Mouse (Mus musculus) cerebellum, adult 8-10 months (tissue): ENCODE measurements at regions not wholly inside any gene's neighbourhood (a gene's known extent, or its start where the extent isn't known, plus 50 kb on each side); places are given as distances from the start of the nearest gene placed in this dataset.

ENCODE experiments used
- DNase-seq: peaks from one replicate; pipeline ENCODE4 v3.0.0; 2022

DNA sequence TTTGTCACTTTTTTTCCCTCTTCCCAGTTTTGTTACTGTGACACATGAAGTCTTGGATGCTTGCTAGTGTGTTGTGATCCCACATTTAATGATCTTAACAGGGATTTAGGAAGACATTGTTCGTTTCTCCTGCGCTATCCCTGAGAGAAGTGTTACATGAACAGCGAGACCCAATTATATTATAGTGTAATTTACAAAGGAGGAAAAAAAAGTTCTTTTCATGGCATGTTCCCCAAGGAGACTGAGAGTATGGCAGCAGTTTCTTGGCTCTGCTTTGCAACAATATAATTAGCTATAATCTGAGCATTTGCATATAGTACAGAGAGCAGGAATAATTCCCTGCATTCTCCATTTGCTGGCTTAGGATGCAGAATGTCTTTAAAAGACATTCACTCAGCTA lies 168.6 kb downstream of the Insc start:
- no peak for DNase-seq

- DNase-seq, result peak; percentile 12
Observed at GRCm38 (mm10) chr7:114922155-114922554, 178.7 kb downstream of the Insc start.

DNA sequence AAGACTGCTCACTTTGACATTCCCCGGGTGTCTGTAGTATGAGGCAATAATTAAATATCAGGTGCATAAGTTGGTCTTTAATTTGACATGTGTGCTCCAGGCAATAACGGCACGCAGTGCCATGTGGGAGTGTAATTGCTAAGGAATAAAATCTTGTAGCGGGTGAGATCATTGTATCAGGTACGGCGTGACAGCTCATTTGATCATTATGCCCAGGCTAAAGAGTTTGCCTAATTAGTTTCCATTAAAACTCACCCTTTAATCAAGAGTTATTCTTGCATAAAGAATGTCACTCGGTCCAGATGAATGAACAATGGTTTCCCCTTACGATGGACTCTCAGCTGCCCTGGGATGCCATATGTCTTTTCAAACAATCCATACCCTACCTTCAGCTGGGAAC lies 190.4 kb downstream of the Insc start:
- no peak for DNase-seq

DNA sequence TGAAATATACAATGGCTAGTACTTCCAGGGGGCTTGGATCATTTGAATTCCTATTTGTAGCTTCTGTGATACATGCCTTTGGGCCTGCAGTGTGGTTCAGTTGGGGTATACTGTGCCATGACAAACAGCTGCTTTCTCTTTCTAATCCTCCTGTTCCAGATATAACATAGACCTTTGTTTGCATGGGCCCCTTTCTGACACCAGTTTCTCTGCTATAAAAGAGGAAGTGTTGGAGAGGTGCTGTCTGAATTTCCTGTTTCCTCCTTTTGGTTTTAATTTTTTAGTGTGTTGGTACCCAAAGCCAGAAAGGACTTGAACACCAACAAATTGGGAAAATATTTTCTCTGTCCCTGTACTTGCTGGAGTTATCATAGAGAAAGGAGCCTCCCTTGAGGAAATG lies 207.3 kb downstream of the Insc start:
- no peak for DNase-seq

- DNase-seq, result no peak
Observed at GRCm38 (mm10) chr7:114963206-114963605, 219.7 kb downstream of the Insc start.

DNA sequence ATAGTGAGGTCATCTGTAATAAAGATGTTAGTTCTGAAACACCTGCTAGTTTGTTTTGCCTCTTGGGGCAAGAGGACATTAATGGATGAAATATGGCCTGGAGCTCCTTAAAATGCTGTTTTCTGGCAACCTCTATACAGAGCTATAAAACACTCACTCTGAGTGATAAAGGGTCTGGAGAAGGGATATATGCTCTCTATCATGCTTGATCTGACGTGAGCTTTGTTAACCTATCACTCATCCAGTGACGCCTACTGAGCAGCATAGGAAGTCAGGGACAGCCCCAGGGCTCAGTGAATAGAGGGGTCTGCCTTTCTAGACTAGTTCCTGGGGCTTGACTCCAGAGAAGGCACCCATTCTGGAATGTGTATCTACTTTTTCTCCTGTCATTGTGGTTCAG lies 222.4 kb downstream of the Insc start:
- no peak for DNase-seq

GRCm38 (mm10) chr7:114986481-114986880 lies 243.0 kb downstream of the Insc start:
- DNase-seq, result no peak

DNA sequence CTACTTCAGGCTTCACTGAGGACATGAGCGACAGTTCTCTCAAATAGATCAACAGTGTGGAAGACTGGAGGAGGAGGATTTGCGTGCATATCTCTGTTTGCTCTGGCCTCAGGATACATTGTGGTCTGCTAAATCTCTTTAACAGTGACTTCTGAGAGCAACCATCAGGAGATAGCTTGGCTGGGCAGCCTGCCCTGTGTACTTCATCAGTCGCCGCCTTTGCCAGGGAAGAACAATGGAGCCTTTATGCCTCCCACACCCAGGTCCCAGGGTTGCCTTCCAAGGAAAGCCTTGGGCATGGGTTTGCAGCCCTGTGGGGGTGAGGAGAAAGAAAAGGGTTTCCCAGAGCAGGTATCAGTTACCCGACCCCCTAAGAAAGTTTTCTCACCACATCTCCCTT lies 247.8 kb downstream of the Insc start:
- no peak for DNase-seq

GRCm38 (mm10) chr7:114992440-114992839 lies 248.9 kb downstream of the Insc start:
- DNase-seq, result no peak

DNA sequence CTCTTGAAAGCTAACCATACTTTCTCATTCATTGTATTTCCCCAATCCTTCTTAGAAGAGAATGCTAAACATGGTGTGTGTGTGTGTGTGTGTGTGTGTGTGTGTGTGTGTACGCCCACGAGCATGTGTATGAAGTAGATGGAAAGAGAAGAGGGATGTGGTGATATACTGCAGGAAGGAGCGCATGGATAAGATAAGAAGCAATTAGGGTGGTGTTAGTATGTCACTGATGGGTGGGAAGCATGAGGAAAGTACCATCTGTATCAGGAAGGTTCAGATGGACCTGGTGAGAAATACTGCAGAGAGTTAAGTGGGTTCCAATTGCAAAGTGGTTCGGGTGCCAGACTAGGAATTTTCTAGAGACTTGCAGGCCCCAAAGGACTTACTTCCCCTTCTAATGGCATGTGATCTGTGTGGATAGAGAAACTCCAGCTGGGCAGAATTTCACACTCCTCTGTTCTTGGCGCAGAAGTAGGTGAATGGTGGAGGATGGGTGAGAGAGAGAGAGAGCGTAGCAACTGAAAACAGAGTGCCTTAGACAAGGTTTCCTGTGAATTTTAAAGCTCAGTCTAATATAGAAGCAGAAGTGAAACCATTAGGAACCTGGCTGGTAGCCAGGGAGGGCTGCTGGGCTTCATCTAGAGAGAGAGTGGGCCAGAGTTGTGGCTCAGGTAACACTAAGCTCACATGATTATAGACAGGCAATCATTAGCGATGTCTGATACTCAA lies 257.5 kb downstream of the Insc start:
- no peak for DNase-seq

GRCm38 (mm10) chr7:115014253-115014998 lies 270.9 kb downstream of the Insc start:
- DNase-seq, result no peak

GRCm38 (mm10) chr7:115019369-115019958 lies 276.0 kb downstream of the Insc start:
- no peak for DNase-seq

- DNase-seq, result no peak
Observed at GRCm38 (mm10) chr7:115020023-115020422, 276.5 kb downstream of the Insc start.

DNA sequence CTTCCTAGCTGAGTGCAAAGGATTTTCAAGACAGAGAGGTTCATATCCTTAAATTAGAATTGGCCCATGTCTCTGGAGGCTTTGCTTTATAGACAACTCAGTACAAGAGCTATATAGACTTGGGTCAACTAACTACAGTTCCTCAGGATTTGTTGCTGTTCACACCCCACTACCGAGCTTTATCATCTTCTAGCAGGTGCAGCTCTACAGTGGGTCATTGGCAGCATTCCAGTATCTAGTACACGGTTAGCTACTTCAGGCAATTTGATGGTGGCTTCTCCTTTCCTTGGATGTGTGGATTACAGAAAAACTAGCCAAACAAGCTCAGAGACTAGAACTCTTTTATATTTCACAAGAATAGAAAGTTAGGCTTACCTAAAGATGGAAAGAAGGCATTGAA lies 282.3 kb downstream of the Insc start:
- no peak for DNase-seq

GRCm38 (mm10) chr7:115027685-115028084 lies 284.2 kb downstream of the Insc start:
- DNase-seq, result no peak

GRCm38 (mm10) chr7:115033987-115034386 lies 290.5 kb downstream of the Insc start:
- DNase-seq, result no peak

GRCm38 (mm10) chr7:115055527-115055926 lies 312.0 kb downstream of the Insc start:
- DNase-seq, result no peak

DNA sequence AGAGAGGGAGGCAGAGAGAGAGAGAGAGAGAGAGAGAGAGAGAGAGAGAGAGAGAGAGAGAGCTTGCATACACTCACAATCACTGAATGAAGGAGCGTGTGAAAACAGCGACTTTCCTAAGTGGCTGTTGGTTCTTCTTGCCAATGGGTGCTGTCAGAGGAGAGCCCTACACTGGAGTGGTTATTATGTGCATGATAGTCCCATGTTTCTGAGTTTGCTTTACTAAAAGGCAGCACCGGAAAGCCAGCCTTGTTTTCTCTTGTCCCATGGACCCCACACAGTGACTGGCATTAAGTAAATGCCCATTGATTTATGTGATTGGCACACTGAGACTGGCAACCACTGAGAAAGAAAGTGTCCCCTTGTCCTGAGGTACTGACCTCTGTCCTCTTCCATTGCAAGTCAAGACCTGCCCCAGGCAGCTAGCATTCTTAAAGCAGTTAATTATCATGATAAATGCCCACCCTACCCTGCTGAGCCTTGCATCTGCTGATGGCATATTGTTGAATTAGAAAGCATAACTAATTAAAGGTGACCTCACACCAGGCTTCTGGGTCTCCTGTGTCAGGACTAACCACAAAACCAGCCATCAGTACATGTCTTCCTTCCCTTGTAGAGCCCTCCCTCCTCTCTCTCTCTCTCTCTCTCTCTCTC lies 313.6 kb downstream of the Insc start:
- DNase-seq, result no peak

DNA sequence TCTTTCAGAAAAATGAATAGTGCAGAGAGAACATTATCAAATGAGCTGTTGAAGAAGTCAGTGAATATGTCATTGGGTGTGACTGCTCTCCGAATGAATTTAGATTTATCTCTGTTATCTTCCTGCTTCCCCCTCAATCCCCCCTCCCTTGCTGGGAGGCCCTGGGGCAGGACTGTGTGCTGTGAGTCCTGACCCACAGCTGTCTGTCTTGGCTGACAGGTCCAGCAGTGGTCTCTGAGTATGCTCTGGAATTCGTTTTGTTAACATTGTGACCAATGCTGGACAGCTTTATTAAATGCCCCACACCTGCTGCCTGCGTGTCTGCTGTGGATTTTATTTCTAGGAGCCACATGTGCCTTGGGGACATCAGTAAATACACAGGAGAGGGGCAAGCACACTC lies 314.2 kb downstream of the Insc start:
- DNase-seq, result no peak

DNA sequence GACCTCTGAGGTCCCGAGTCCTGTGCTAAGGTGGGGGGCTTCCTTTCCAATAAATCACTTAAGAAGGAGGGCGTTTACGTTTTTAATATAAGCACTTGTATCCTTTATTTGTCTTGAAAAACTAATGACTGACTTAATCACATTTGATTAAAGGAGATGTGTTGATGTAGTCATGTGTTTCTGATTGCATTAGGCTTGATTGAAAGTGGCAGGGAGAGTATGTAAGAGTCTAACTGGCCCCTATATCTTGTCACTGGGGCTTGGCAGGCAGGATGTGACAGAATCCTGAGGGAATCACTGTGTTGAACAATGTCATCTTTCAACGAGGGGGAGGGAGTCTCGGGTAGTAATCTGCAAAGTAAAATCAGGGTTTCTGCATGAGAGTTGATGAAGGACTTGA lies 316.7 kb downstream of the Insc start:
- no peak for DNase-seq

DNA sequence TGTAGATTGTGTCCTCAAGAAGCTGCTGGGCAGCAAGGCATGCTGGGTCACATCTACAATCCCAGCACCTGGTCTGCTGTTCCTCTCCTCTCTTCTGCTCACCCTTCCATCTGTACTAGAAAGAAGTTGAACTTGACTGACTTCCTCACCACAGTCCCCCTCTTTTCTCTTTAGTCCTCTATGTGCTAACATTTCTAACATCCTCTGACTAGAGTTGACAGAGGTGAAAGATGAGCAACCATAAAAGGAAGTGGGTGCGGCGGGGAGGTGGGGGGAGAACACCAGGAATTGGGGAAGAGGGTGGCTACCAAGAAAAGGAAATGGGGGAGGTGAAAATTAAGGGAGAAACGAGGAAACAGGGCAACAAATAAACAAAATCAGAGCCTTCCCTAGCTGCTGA lies 319.3 kb downstream of the Insc start:
- DNase-seq, result no peak

GRCm38 (mm10) chr7:115067641-115068040 lies 324.1 kb downstream of the Insc start:
- DNase-seq, result no peak

- no peak for DNase-seq
Observed at GRCm38 (mm10) chr7:115073406-115073805, 329.9 kb downstream of the Insc start.

GRCm38 (mm10) chr7:115076781-115077180 lies 333.3 kb downstream of the Insc start:
- no peak for DNase-seq
